Mouse (Mus musculus) erythroblast, adult 5-6 weeks (primary cell): ENCODE results near the gene Olfr1326-ps1. TPM values are rescaled to one million over a fixed set of nuclear protein-coding genes. Genes with fewer than 3 reads are reported as not detected.

Experiments used
- ATAC-seq: replicated peaks from 2 replicates; pipeline ENCODE4 v1.8.0; 2016; ENCODE audit warnings: moderate number of reproducible peaks, mild to moderate bottlenecking, moderate TSS enrichment, inconsistent platforms; ENCODE audit not compliant: poor library complexity, low FRiP score, severe bottlenecking
- total RNA-seq, 2 experiments: library from RNA; stranded (forward) in 1 of 2; stranded (reverse) in 1 of 2; fragments of 150-400 nt in 1 of 2; fragments of 200-764, 138-1000 nt in 1 of 2; gene quantifications; 2 replicates each; pipeline versions ENCODE4 v1.2.3 to v1.2.4; 2015 to 2017; ENCODE audit warnings: low replicate concordance in 2 of 2

The Olfr1326-ps1 gene
- total RNA-seq (2015; ENCODE audit: low replicate concordance) (not detected in 2 replicates), total RNA-seq (2017; ENCODE audit: low replicate concordance) (not detected in 2 replicates)

DNA sequence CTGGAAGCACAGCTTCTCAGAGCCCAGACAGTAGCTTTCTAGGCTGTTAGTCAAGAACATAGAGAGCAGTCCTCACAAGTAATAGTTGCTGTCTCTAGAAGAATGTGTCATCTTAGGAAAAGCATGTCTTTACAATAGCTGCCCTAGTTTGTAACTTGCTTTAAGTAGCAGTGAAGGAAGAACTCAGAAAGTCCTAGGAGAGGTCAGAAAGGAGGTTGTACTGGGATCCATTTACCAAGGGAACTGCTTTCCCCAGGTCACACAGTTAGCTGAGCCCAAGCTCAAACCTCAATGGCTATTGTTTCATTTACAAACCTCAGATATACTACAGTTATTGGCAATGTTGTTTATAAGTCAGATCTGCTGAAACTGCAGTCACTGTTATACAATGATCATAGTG lies at the start of gene Olfr1326-ps1:
Gene Olfr1326-ps1 (minus strand): TSS at position 101 of the 400 bp plus-strand sequence.
- no peak for ATAC-seq

DNA sequence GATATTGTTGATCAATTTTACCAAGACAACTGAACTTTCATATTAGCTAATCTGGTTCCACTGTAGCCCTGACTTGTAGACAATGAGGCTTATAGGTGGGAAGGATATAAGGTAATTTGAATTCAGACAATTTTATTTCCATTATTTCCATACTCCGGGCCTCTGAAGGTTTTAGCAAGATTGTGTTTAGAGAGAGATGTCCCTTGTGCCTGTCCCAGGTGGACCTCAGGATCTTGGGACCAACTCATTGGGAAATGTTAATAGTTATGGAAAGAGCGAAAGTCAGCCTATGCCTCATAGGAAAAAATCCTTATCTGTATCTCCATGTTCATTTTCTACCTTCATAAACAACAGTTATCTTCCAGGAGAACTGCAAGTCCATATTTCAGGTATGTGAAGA lies 17.7 kb upstream of the Olfr1326-ps1 start, which contains the start of gene Olfr1325:
Gene Olfr1325 (plus strand): TSS at position 301 of the 400 bp plus-strand sequence.
- ATAC-seq: no peak

Other genes with a start within 250 kb of the Olfr1326-ps1 start
- gene Plxna3, start 245.8 kb downstream of the Olfr1326-ps1 start, total RNA-seq (2015; ENCODE audit: low replicate concordance): 0.42 TPM in 1 of 2 replicates, not detected in the other
- 0.34 and 2.6 TPM in 2 replicates for gene Plxna3, start 245.8 kb downstream of the Olfr1326-ps1 start, total RNA-seq (2017; ENCODE audit: low replicate concordance)
- 4.2 and 10.9 TPM in 2 replicates for gene Lage3, start 221.3 kb downstream of the Olfr1326-ps1 start, total RNA-seq (2015; ENCODE audit: low replicate concordance)
- gene Lage3, start 221.3 kb downstream of the Olfr1326-ps1 start, total RNA-seq (2017; ENCODE audit: low replicate concordance): 2.4 and 10.9 TPM in 2 replicates
- gene Ubl4a, start 201.7 kb downstream of the Olfr1326-ps1 start, total RNA-seq (2015; ENCODE audit: low replicate concordance): 4.0 and 15.0 TPM in 2 replicates
- gene Ubl4a, start 201.7 kb downstream of the Olfr1326-ps1 start, total RNA-seq (2017; ENCODE audit: low replicate concordance): 3.4 and 6.7 TPM in 2 replicates
- 1.9 and 2.1 TPM in 2 replicates for gene Slc10a3, start 201.5 kb downstream of the Olfr1326-ps1 start, total RNA-seq (2015; ENCODE audit: low replicate concordance)
- 1.8 and 3.0 TPM in 2 replicates for gene Slc10a3, start 201.5 kb downstream of the Olfr1326-ps1 start, total RNA-seq (2017; ENCODE audit: low replicate concordance)
- 3.7 and 9.4 TPM in 2 replicates for gene Fam3a, start 181.6 kb downstream of the Olfr1326-ps1 start, total RNA-seq (2015; ENCODE audit: low replicate concordance)
- gene Fam3a, start 181.6 kb downstream of the Olfr1326-ps1 start, total RNA-seq (2017; ENCODE audit: low replicate concordance): 4.0 and 8.8 TPM in 2 replicates
- gene Ikbkg, start 181.6 kb downstream of the Olfr1326-ps1 start, total RNA-seq (2015; ENCODE audit: low replicate concordance): 5.2 and 14.0 TPM in 2 replicates
- 19.8 and 36.4 TPM in 2 replicates for gene Ikbkg, start 181.6 kb downstream of the Olfr1326-ps1 start, total RNA-seq (2017; ENCODE audit: low replicate concordance)
- gene G6pdx, start 145.7 kb downstream of the Olfr1326-ps1 start, total RNA-seq (2015; ENCODE audit: low replicate concordance): 89.3 and 104 TPM in 2 replicates
- gene G6pdx, start 145.7 kb downstream of the Olfr1326-ps1 start, total RNA-seq (2017; ENCODE audit: low replicate concordance): 46.4 and 58.4 TPM in 2 replicates
- not detected in 2 replicates for gene Gm6880, start 93.5 kb downstream of the Olfr1326-ps1 start, total RNA-seq (2015; ENCODE audit: low replicate concordance)
- gene Gm6880, start 93.5 kb downstream of the Olfr1326-ps1 start, total RNA-seq (2017; ENCODE audit: low replicate concordance): not detected in 2 replicates
- gene Olfr1325, start 17.8 kb upstream of the Olfr1326-ps1 start, total RNA-seq (2015; ENCODE audit: low replicate concordance): not detected in 2 replicates
- gene Olfr1325, start 17.8 kb upstream of the Olfr1326-ps1 start, total RNA-seq (2017; ENCODE audit: low replicate concordance): not detected in 2 replicates
- not detected in 2 replicates for gene Gm5640, start 70.7 kb upstream of the Olfr1326-ps1 start, total RNA-seq (2015; ENCODE audit: low replicate concordance)
- gene Gm5640, start 70.7 kb upstream of the Olfr1326-ps1 start, total RNA-seq (2017; ENCODE audit: low replicate concordance): not detected in 2 replicates
- not detected in 2 replicates for gene Gm6890, start 166.0 kb upstream of the Olfr1326-ps1 start, total RNA-seq (2015; ENCODE audit: low replicate concordance)
- not detected in 2 replicates for gene Gm6890, start 166.0 kb upstream of the Olfr1326-ps1 start, total RNA-seq (2017; ENCODE audit: low replicate concordance)